Mouse (Mus musculus) CH12.LX (cell line): ENCODE data around the gene Ncdn. TPM values are rescaled to one million over a fixed set of nuclear protein-coding genes. Genes with fewer than 3 reads are reported as not detected.

Experiments
- DNase-seq: peaks from one replicate; pipeline ENCODE4 v3.0.0-alpha.2; 2013; ENCODE audit errors: extremely low read depth
- H3K27ac ChIP-seq: 2 replicates; pipeline ENCODE4 v1.5.1; 2012; ENCODE audit warnings: low read depth, mild to moderate bottlenecking, control low read depth, moderate library complexity; ENCODE audit not compliant: insufficient read depth
- H3K27me3 ChIP-seq: replicated peaks from 2 replicates; pipeline ENCODE3; 2012; ENCODE audit warnings: inconsistent platforms
- H3K36me3 ChIP-seq, 2 experiments: replicated peaks in 1 of 2; 2 replicates each; pipeline versions ENCODE3 to v1.6.1; 2012; ENCODE audit warnings: inconsistent platforms in 1 of 2, low read length in 1 of 2, mild to moderate bottlenecking in 1 of 2, mixed read lengths in 1 of 2, moderate library complexity in 1 of 2; ENCODE audit not compliant: control insufficient read depth in 1 of 2, insufficient read depth in 1 of 2
- H3K4me1 ChIP-seq, 2 experiments: 2 replicates each; pipeline ENCODE4 v1.6.1; 2012; ENCODE audit warnings: inconsistent platforms in 1 of 2, moderate library complexity in 1 of 2; ENCODE audit not compliant: insufficient read depth in 2 of 2, control insufficient read depth in 1 of 2
- H3K4me2 ChIP-seq: 2 replicates; pipeline ENCODE4 v1.6.1; 2012; ENCODE audit warnings: low read depth, mild to moderate bottlenecking, control low read depth; ENCODE audit not compliant: poor library complexity, insufficient read depth, severe bottlenecking
- H3K4me3 ChIP-seq, 3 experiments: fragments of 150-350 bp in 1 of 3; sonication (generic) in 1 of 3; replicated peaks in 1 of 3; 2 replicates each; pipeline versions ENCODE3 to v1.5.1; 2011 to 2012; ENCODE audit warnings: low read depth in 2 of 3, low read length in 2 of 3, mild to moderate bottlenecking in 2 of 3, moderate library complexity in 2 of 3, control low read depth in 1 of 3, improper control_type of control experiment in 1 of 3, inconsistent platforms in 1 of 3, mixed read lengths in 1 of 3; ENCODE audit not compliant: poor library complexity in 1 of 3
- H3K79me2 ChIP-seq: replicated peaks from 2 replicates; pipeline ENCODE4 v1.6.1; 2012; ENCODE audit warnings: mild to moderate bottlenecking, moderate library complexity; ENCODE audit not compliant: control insufficient read depth, poor library complexity, insufficient read depth, severe bottlenecking; ENCODE audit errors: extremely low read depth
- H3K9ac ChIP-seq: 2 replicates; pipeline ENCODE4 v1.6.1; 2012; ENCODE audit warnings: low read depth, mild to moderate bottlenecking, control low read depth, moderate library complexity; ENCODE audit not compliant: insufficient read depth
- H3K9me3 ChIP-seq: replicated peaks from 2 replicates; pipeline ENCODE3; 2012; ENCODE audit warnings: low read length, inconsistent platforms, mixed read lengths
- CHD1 ChIP-seq: IDR thresholded peaks from 2 replicates; pipeline ENCODE4 v1.6.1; 2012; ENCODE audit warnings: low read depth, low read length, improper control_type of control experiment, inconsistent platforms
- CTCF ChIP-seq, 2 experiments: IDR thresholded peaks in 1 of 2; conservative IDR thresholded peaks in 1 of 2; 2 replicates each; pipeline ENCODE4 v1.5.1; 2011 to 2012; ENCODE audit warnings: low read depth in 2 of 2, low read length in 2 of 2, improper control_type of control experiment in 1 of 2, inconsistent platforms in 1 of 2, mild to moderate bottlenecking in 1 of 2, moderate library complexity in 1 of 2
- ELF1 ChIP-seq: IDR thresholded peaks from 2 replicates; pipeline ENCODE4 v1.6.1; 2014; ENCODE audit warnings: low read depth, mild to moderate bottlenecking, inconsistent platforms, low read length, improper control_type of control experiment
- HCFC1 ChIP-seq: IDR thresholded peaks from 2 replicates; pipeline ENCODE4 v1.6.1; 2012; ENCODE audit warnings: low read depth, mild to moderate bottlenecking, inconsistent platforms, low read length, improper control_type of control experiment
- JUND ChIP-seq: conservative IDR thresholded peaks from 2 replicates; pipeline ENCODE4 v1.6.1; 2011; ENCODE audit warnings: low read depth, low read length, improper control_type of control experiment
- MXI1 ChIP-seq: IDR thresholded peaks from 2 replicates; pipeline ENCODE4 v1.6.1; 2011; ENCODE audit warnings: mild to moderate bottlenecking, low read depth, low read length, improper control_type of control experiment
- NELFE ChIP-seq: IDR thresholded peaks from 2 replicates; pipeline ENCODE4 v1.6.1; 2011; ENCODE audit warnings: low read depth, low read length, improper control_type of control experiment
- NRF1 ChIP-seq: IDR thresholded peaks from 2 replicates; pipeline ENCODE4 v1.6.1; 2014; ENCODE audit warnings: low read depth, mild to moderate bottlenecking, inconsistent platforms, low read length, improper control_type of control experiment, moderate library complexity
- POLR2A ChIP-seq: IDR thresholded peaks from 2 replicates; pipeline ENCODE4 v1.6.1; 2011; ENCODE audit warnings: low read depth, mild to moderate bottlenecking, improper control_type of control experiment, low read length
- RAD21 ChIP-seq: IDR thresholded peaks from 2 replicates; pipeline ENCODE4 v1.6.1; 2011; ENCODE audit warnings: low read depth, mild to moderate bottlenecking, low read length, improper control_type of control experiment, moderate library complexity
- SIN3A ChIP-seq: IDR thresholded peaks from 2 replicates; pipeline ENCODE4 v1.6.1; 2012; ENCODE audit warnings: low read length, improper control_type of control experiment, inconsistent platforms
- SMC3 ChIP-seq: IDR thresholded peaks from 2 replicates; pipeline ENCODE4 v1.6.1; 2011; ENCODE audit warnings: low read depth, low read length, improper control_type of control experiment
- TCF12 ChIP-seq: IDR thresholded peaks from 2 replicates; pipeline ENCODE4 v1.6.1; 2014; ENCODE audit warnings: low read depth, mild to moderate bottlenecking, inconsistent platforms, low read length, improper control_type of control experiment
- UBTF ChIP-seq: IDR thresholded peaks from 2 replicates; pipeline ENCODE4 v1.6.1; 2012; ENCODE audit warnings: low read depth, mild to moderate bottlenecking, inconsistent platforms, low read length, improper control_type of control experiment, moderate library complexity
- USF1 ChIP-seq: IDR thresholded peaks from 2 replicates; pipeline ENCODE4 v1.6.1; 2014; ENCODE audit warnings: low read depth, mild to moderate bottlenecking, inconsistent platforms, low read length, improper control_type of control experiment
- USF2 ChIP-seq: conservative IDR thresholded peaks from 2 replicates; pipeline ENCODE4 v1.6.1; 2011; ENCODE audit warnings: low read depth, low read length, improper control_type of control experiment
- ZC3H11A ChIP-seq: IDR thresholded peaks from 2 replicates; pipeline ENCODE4 v1.6.1; 2012; ENCODE audit warnings: low read depth, mild to moderate bottlenecking, inconsistent platforms, low read length, improper control_type of control experiment
- dilution Hi-C: fragments of 300-500 bp; cut with MboI; formaldehyde crosslinking; loops from 2 replicates; pipeline ENCODE4 v1.14.3; 2020; ENCODE audit warnings: low sequenced_read_pairs; ENCODE audit not compliant: extremely low pct_unique_long_range_greater_than_20kb, extremely low pct_ligation_motif_present
- in situ Hi-C: fragments of 300-500 bp; cut with MboI; formaldehyde crosslinking; loops from 3 replicates; pipeline ENCODE4 v1.14.3; 2019; ENCODE audit warnings: low sequenced_read_pairs, low pct_ligation_motif_present, low pct_unique_long_range_greater_than_20kb, mixed read lengths
- polyA plus RNA-seq: library from polyadenylated mRNA; unstranded; fragments of >175 nt; gene quantifications from 2 replicates; pipeline ENCODE4 v1.2.1, GENCODE M21; 2012; ENCODE audit warnings: low read depth; ENCODE audit not compliant: insufficient read length
- total RNA-seq, 2 experiments: library from RNA; depleted of rRNA; stranded (reverse); fragments of 300-350 nt in 1 of 2; fragments of >200 nt in 1 of 2; gene quantifications; 2 replicates each; pipeline ENCODE4 v1.2.3; 2012 to 2014

Ncdn gene
- total and polyA plus RNA-seq, 3 experiments: 18.7 to 41.2 (median 30.6) TPM

- H3K4me1 ChIP-seq: peaks cover 0 to 10% of the 10 kb centered on the region in 2 experiments; a peak in 2 of 4 replicates
- no peaks in the 10 kb centered on the region for H3K27me3 ChIP-seq
- H3K9ac ChIP-seq: no peak overlapping the region
- H3K4me2 ChIP-seq: no peak overlapping the region
- H3K4me3 ChIP-seq: no peak overlapping the region
- no peaks in the 10 kb centered on the region for H3K9me3 ChIP-seq
- TF ChIP-seq TCF12 (no peak), RAD21 (no peak), USF1 (no peak)
- no peak overlapping the region for H3K27ac ChIP-seq
- no peaks in the 10 kb centered on the region for H3K79me2 ChIP-seq
- in situ Hi-C loops (no loop called here), dilution Hi-C loops (no loop called here)
- DNase-seq: no peak
- peaks cover 41 to 55% of the 10 kb centered on the region in 2 experiments for H3K36me3 ChIP-seq
These were observed 9.5 kb downstream of the Ncdn start for GRCm38 (mm10) chr4:126743713-126744112.

- Histone ChIP-seq H3K9ac (no peak overlapping the region), H3K79me2 (no peaks in the 10 kb centered on the region), H3K9me3 (no peaks in the 10 kb centered on the region), H3K4me3 (no peak overlapping the region), H3K27me3 (no peaks in the 10 kb centered on the region), H3K36me3 (peaks cover 33 to 48% of the 10 kb centered on the region in 2 experiments), H3K4me1 (0 out of 4 replicates have a peak, but pooled peaks cover 0 to 4% of the 10 kb centered on the region in 2 experiments), H3K4me2 (no peak overlapping the region), H3K27ac (no peak overlapping the region)
- TF ChIP-seq USF2: no peak
- TF ChIP-seq POLR2A: no peak
- TF ChIP-seq MXI1: no peak
- no peak for TF ChIP-seq NELFE
- no peak for TF ChIP-seq USF1
- no peak for TF ChIP-seq HCFC1
- TF ChIP-seq SMC3: no peak
- TF ChIP-seq ZC3H11A: no peak
- TF ChIP-seq ELF1: no peak
- TF ChIP-seq JUND: no peak
- TF ChIP-seq CHD1: no peak
- TF ChIP-seq CTCF (conservative IDR thresholded peaks at IDR 0.05 in 1 of 2, IDR thresholded peaks at IDR 0.05 in 1 of 2; ENCODE audit: low read depth in 2 of 2, low read length in 2 of 2): no peak
- TF ChIP-seq TCF12: no peak
- no peak for TF ChIP-seq UBTF
- TF ChIP-seq NRF1: no peak
- TF ChIP-seq SIN3A: no peak
- in situ Hi-C loops (no loop called here), dilution Hi-C loops (no loop called here)
- no peak for DNase-seq
These were observed 10.3 kb downstream of the Ncdn start for GRCm38 (mm10) chr4:126742976-126743375.
